Mouse (Mus musculus) thymus, postnatal 25 days (tissue): ENCODE data around the gene Isx.

Source experiments
- DNase-seq: peaks from one replicate; pipeline ENCODE4 v3.0.0; 2022

Isx gene

DNA sequence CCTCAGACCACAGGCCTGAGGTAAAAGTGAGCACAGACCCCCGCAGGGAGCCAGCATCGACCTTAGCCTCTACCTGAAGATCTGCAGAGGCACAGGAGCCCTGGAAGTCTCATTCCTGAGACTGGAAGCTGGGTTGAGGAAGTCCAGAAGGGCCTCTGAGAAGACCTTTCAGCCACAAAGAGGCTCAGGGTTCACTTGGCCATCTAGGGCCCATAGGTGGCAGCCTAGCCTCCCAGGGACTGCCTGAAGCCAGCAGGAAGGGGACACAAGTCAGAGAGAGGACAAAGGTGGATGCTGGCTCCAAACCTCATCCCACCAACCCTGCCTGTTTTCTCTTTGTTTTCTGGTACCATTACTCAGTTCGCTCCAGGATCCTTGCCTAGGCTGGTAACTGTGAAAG is at the start of gene Isx:
TSS of gene Isx (plus strand) at position 234 of the 400 bp plus-strand sequence.
- DNase-seq: no peak

DNA sequence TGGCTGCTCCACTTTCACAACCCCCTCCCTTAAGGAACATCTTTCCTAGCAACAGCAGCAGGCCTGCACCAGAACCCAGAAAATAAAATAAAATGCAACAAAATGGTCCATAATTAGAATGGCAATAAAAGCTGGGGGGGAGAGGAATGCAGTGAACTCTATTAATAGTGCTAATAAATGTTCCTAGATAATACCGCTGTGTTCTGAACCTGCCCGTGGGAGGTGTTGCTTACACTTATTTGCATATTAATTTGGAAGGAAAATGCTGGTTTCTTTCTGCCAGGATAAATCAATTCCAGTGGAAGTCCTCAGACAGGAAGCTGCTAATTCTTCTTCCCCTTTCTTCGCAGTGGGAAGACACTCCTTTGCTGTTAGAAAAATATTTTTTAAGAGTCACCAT is 45.3 kb upstream of the Isx start:
- no peak for DNase-seq

DNA sequence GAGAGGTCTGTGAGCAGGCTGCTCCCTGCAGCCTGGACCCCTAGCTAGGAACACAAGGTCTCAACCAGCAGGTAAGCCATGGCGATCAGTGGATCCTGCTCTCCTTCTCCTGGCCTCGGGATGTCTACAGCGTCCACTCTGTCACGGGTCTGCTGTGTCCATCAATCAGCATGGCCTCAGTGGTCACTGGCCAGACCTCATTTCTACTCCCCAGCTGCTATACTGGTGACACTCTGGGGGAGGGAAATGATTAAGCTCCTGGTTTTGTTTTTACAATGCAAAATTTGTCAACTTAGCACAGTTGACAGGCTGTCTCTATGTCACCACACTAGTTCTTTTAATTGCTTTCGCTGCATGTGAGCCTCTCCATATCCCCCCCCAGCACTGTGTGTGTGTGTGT is 41.7 kb upstream of the Isx start:
- no peak for DNase-seq

DNA sequence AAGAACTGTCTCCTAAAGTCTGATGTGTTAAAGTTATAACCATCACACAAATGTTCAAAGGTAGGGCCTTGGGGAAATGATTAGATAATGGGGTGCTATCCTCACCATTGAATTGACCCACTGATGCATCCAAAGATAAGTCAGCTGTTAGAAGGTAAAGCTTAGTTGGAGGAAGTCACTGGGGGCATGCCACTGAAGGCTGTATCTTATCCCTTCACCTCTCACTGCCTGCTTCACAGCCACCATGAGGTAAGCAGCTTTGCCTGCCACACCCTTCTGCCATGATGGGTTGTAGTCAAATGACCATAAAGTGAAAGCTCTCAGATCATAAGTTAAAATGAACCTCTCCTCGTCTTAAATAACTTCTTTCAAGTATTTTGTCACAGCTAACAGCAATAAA is 38.7 kb upstream of the Isx start:
- DNase-seq: no peak

DNA sequence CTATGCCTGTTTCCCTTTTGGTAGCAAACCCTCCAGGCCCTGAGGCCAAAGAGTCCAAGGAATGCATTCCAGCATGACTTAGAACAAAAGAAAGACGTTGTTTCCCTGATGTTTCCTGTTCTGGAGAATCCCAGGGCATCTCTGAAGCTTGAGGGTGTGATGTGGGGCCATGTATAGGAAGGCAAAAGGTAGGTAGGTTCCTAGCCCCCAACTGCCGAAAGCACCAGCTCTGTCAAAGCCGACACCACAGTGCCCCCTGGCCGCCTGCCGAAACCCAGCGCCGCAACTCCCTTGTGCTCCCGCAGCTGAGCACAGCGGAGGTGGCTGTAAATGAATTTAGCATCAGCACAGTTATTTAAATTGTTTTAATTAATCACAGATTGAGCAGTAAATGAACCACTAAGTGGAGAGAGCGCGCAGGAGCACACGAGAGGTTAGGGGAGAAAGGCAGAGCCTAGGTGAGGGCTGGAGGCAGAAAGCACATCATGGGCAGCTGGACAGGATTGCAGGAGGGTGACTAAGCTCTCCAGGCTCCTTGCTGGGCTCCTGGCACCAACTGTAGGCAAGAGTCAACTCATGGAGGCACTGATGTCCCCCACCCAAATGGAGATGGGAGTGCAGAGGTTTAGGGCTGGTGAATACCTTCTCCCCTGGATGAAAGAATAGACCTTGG is 25.5 kb upstream of the Isx start:
- no peak for DNase-seq

DNA sequence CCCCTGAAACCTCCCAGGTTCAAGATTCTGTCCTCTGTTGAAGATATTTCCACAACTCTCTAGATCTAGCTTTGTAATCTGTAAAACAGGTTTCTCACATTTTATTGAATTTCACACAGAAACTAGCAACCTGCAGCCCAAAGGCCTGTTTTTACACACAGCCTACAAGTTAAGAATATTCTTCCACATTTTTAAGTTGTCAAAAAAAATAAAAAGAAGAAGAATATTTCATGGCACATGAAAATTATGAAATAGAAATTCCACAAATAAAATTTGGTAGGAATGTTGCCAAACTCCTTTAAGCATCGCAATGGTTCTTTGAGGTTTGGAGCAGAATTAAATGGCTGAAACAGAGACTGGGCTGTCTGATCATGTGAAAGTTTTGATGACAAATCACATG is 24.3 kb upstream of the Isx start:
- DNase-seq: no peak

DNA sequence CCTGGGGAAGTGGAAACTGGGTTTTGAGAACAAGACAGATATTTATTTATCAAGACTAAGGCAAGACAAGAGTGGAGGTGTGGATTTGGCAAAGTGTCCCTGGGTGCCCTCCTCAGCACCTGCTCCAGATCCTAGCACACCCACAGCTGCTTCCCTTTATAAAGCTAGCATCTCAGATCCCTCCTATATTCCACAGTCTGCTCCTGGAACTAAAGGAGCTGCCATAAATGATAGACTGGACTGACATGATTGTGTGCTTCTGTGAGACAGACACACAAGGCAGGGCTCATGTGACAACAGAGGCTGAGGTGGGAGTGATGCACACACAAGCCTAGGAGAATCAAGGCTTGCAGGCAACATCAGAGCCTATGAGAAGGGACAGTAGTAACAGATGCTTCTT is 22.0 kb upstream of the Isx start:
- DNase-seq: no peak

DNA sequence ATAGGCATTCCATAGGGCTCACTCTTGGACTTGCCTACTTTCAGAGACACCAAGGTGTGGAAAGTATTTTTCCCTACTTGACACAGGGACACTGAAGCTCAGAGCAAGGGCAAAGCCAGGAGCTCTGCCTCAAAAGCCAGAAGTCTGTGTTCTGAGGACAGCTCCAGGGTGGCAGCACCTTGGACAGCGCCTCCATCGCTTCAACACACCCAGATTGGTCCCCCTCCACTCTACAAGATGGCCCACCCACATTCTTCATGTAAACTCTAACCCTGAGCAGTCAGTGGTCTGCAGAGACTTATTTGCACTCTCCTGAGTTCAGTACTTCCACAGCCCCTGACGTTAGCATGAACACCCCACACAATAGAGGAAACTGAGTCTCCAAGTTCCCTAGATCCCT is 21.1 kb upstream of the Isx start:
- no peak for DNase-seq

DNA sequence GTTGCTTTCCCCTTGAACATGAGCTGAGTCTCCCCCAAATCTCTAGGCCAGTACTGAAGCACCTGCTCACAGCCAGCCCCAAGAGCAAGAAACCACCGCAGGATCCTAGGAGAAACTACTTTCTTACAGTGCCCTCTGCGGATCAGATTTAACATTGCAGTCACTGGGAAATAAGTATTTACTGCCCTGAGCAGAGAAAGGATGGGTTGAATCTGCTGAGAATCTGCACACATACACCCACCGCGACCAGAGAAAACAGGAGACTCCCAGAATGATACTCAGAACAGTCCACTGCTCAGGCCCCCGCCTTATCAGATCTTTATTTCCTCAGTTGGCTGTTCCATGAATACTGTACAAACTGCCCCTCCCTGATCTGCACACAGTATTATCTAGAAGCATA is 19.5 kb upstream of the Isx start:
- DNase-seq: no peak

DNA sequence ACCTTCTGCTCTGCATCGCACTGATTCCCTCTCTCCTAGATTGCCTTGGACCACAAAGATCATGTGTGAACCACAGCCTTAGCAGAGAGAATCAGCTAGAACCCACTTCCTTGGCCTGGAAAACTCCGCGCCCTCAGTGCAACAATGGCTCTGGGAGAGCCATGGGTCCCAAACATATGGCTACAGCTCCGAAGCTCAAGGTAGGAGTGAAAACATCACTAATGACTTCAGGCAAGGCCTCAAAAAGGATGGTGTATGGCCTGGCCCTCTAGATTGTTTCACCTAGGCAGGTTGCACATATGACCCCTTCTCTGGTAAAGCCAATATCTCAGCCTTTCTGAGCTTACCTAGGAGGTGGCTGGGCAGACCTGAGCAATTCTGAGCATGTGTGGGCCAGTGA is 18.2 kb upstream of the Isx start:
- no peak for DNase-seq

DNA sequence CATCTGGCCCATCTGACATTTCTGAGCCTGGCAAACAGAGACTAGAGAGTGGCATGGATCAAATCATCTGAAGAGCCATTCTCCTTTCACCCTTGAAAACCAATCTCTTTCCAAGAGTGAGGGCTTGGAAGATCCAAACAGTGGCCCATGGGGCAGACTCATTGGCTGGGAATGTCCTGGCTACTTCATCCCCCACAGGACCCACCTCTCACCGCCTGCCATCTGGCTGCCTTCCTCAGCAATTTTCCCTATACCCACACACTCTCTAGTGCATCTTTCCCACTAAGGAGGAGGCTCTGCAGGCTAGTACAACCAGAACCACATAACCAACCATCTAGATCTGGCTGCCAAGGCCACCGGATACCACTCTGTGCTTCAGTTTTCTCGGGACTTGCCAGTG is 17.6 kb upstream of the Isx start:
- no peak for DNase-seq

DNA sequence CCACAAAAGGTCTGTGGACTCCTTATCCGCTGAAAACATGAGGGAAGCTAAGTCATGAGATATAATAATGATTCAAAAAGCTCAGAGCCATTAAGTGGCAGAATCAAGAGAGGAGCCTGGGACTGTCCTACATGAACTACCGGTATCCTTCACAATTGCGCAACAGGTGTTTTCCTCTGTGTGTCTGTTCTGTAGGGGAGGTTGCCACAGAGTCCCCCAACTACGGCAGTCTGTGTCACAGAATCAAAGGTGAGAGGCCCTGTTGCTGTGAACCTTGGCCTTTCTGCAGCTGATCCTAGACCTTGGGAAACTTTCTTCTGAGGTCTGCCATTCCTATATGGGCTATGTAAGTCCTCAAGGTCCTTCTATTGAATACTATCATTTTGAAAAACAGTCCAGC is 13.7 kb upstream of the Isx start:
- no peak for DNase-seq

DNA sequence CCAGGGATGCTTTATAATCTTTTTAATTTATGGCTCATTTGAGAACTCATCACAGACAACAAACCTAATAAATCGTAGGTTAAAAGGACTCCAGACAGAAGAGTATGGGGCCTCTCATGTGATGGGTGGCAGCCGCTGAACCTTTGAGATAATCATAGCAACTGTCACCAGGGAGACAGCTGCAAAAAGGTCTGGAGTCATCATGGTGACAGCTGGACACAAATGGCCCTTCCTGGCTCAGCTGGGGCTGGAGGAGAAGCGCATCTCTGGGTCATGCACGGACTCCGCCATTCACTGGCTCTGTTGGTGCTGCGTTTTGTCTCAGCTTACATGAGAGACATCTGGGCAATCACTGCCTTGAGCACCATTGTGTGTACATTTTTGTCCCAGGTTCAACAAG is 12.5 kb upstream of the Isx start:
- no peak for DNase-seq

DNA sequence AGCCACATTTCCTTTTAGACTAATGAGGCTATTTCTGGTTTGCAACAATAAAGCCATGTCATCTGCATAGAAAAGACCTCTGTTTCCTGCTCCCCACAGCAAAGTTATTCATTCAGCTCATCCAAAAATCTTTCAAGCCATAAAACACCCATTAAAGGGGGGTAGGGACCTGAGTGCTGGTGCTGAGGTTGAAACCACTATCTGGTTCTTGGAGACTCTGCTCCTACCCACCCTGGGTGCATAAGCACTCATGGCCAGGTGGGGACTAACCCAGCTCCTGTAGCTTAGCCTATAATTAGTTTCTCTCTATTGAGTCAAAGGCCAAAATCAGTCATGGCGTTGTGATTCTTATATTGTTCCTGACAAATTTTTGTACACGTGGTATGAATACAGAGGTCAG is 10.4 kb upstream of the Isx start:
- DNase-seq: no peak

DNA sequence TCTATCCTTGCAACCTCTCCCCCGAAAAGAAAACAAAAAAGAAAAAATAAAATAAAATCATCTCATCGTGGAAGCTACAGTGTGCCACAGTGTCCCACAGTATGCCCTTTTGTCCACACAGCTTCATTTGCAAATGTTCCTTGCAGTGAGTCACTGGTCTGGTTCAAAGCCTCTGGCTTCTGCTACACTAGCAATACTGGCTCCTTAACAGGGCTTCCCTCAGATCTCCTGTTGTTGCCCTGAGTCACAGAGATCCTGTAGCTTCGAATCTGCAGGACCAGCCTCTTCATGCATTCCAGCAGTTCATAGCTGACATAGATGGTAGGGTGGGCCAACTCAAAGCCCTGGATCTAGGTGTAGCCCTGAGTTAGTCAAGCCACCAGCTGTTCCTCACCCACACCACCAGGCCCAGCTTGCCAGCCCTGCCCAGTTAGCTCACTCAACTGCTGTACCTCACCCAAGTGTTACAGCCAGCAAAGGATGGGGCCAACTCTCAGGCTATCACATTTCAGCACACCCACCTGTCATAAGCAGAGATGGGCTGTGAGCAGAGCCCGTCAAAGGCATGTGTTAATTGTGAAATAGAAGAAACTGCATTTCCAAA is 2.5 kb upstream of the Isx start:
- no peak for DNase-seq

DNA sequence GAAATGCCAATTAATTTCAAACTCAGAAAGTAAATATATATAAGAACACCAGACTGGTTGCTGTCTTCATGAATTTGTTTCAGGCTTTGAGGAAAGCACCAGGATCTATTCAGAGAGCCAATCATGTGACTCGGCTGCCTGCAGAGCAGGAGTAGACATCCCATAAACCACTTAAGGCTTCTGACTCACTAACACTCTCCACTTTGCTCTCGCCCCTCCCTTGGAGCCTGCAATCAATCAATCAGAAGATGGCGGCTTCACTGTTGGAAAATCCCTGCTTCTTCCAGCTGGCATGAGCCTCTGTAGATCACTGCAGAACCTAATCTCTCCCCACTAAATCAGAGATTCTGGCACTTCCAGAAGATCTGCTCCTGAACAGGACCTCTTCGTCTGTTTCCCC is 1.3 kb upstream of the Isx start:
- DNase-seq: no peak

DNA sequence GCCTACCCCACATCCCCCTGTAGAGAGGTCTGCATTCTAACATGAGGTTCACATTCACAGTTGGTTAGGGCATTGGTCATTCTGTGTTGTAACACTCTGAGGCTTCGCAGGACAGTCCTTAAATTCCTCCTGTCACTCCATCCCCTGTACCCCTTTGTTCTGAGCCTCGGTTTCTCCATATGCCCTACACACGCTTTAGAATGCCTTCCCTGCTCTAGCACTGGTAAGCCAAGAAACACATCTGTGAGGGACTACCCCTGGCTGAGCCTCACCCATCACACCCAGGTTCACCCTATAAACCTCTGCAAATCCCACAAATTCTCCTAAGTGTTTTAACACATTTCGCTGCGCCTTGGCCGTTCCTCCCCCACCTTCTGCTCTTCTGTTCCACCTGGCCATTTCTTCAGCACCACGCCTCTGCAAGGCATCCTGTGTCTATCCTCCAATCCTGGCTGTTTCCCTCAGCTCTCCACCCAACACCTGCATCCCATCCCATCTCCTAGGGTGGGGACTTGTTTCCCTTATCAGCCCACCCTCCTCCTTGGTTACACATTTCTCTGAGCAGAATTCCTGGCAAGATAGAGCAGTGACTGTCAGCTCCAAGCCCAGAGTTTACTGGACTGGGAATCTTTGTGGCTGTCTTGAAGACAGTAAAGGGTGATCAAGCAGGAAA is 686 bp upstream of the Isx start:
- DNase-seq: no peak

DNA sequence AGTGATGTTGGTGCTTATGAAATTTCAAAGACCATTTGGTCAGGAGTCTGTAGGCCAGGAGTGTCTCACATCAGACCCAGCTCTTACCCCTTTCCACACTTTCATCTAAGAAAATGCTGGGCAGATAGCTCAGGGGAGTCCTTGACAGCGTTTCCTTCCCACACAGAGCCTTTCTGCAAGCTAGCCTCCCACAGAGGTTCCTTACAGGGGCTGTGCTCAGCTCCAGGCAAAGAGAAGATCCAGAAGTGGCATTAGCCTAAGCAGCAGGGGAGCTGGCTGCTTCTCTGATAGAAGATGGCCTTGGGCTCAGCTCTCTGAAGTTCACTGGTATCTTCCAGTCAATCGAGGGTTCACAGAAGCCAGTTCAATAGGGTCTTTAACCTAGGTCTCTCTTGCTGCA is 1.6 kb downstream of the Isx start:
- no peak for DNase-seq

DNA sequence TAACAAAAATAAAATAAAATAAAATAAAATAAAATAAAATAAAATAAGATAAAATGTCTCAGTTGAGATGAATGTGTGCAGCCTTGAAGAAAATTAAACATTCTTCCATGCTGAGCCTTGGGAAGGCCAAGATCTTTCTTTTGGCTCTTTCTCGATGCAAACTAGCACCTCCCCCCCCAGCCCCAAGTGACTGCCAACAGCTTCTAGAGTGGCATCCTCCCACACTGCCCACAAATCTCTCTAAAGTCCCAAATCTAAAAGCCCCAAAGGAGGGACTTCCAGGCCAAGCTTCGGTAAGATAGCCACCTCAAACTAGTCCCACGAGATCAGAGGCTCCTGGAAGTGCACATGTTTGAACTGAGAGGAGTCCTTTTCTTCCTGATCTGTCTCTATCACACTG is 5.7 kb downstream of the Isx start:
- DNase-seq: no peak

DNA sequence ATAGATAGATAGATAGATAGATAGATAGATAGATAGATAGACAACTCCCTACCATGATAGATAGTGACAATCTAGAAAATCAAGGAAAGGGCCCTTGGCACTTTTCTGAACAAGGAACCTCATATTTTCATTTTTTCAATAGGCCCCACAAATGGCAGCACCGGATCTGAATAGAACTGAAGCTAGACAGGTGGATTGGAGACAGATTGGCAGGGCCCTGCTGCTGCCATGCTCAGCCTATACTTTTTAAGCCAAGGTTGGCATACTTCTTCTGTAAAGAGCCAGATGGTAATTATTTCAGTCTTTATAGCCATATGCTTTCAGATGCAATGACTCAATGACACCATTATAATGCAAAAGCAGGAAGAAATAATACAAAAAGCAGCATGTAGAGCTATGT is 15.8 kb downstream of the Isx start:
- no peak for DNase-seq

DNA sequence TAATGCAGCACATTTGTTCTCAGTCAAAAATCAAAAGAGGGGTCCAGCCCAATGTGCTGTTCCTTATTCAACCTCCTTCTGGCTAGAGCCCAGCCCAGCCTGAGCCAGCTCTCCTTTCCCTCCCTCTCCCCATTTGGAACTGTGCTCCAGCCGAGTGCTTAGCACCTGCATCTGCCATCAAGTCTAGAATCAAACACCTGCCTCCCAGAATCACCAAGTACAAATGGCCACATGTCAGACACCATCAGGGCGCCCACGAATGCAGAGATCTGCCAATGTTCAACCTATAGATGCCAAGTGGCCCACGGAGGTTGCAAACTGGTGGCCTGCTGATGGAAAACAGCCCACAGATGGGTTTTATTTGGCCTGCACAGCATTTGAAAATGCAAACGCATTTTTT is 18.1 kb downstream of the Isx start:
- no peak for DNase-seq

DNA sequence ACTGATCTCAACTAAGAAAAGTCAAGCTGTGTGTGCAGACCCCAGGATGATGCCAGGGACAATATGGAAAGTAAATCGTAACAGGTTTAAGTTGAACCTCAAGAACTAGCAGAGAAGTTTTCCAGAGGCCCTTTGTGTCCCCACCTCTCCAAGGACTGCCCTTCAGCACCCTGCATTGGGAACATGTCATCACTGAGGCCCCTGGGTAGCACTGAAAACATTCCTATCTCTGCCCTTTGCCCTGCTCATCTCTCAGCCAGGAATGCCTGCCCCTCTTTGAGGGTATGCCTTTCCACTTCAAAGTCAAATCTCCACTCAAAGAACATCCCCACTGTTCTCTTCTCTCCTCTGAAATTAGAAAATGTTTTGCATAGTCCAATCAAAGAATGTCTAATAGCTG is 23.3 kb downstream of the Isx start:
- no peak for DNase-seq

DNA sequence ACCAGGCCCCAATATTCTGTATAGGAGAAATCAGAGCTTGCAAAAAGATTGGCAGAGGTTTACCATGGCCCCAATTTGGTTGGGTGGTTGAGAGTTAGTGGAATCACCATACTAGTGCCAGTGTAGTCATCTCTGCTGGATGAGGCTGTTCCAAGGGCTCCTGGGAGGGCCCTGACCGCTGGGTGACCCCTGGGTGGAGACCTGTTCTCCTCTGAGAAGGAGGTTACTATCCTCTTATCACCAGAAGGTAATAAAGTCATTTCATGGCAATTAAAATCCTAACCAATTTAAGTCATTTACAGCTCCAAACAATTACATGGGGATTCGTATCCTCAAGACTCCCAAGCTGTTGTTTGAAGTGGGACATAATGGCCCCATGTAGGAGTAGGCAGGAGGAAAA is 24.3 kb downstream of the Isx start:
- no peak for DNase-seq

DNA sequence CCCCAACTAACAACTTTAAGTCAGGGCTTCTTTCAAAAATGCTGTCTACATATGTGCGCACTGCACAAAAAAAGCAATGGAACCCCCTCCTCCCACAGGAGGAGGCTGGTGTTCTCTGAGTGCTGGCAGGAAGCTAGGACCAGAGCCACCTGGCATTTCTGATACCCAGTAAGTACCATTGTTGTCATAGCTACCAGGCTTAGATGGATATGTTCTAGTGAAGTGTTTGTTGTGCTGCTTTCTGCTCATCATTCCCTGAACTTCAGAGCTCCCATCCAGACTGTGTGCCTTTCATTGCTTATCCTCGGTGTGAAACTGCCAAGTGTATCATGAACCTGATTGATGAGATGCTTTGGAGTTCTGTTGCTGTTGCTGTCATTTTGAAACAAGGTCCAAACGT is 26.8 kb downstream of the Isx start:
- no peak for DNase-seq

DNA sequence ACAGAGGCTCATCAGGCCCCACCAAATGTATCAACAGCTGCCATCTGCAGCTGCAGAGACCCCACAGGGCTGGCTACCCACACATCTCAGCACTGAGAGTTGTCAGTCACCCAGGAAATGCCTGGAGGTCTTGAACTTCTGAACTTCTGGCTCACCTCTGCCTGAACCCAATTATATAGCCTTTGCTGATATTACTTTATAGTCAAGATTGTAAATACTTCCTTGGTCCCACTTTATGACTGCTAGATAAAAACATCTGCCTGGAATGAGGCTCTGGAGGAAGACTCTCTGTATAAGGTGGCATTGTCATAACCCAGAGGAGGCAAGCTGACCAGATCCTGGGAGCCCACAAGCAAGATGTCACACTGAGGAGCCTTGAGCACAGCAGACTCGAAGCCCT is 28.8 kb downstream of the Isx start:
- DNase-seq: no peak
